Mouse (Mus musculus): Measurements from ENCODE around the gene Scand1. TPM values are rescaled to one million over a fixed set of nuclear protein-coding genes. Genes with fewer than 3 reads are reported as not detected.

Scand1 gene
- polyA plus RNA-seq (2017; shearing (Covaris generic)) = 1 to 10 TPM; 2.9 to 3.7 TPM

GRCm38 (mm10) chr2:156312297-156312897, at the start of gene Scand1, which contains the start of gene Cnbd2:
Gene Scand1 (minus strand): TSS chr2:156312704.
Gene Cnbd2 (plus strand): TSS chr2:156312299.
- peak; percentile 94 for ATAC-seq

- ATAC-seq = no peak
Observed at GRCm38 (mm10) chr2:156356031-156356430, 43.5 kb upstream of the Scand1 start.

GRCm38 (mm10) chr2:156353265-156353692, 40.8 kb upstream of the Scand1 start:
- no peak for ATAC-seq

GRCm38 (mm10) chr2:156352413-156353165, 40.1 kb upstream of the Scand1 start:
- ATAC-seq = no peak

GRCm38 (mm10) chr2:156351243-156351642, 38.7 kb upstream of the Scand1 start:
- no peak for ATAC-seq

GRCm38 (mm10) chr2:156349286-156349848, 36.9 kb upstream of the Scand1 start:
- ATAC-seq = no peak

GRCm38 (mm10) chr2:156348812-156349211, 36.3 kb upstream of the Scand1 start:
- no peak for ATAC-seq

- ATAC-seq = no peak
Observed at GRCm38 (mm10) chr2:156344775-156345532, 32.5 kb upstream of the Scand1 start.

GRCm38 (mm10) chr2:156340078-156340477, 27.6 kb upstream of the Scand1 start:
- no peak for ATAC-seq

GRCm38 (mm10) chr2:156331446-156331965, 19.0 kb upstream of the Scand1 start:
- no peak for ATAC-seq

GRCm38 (mm10) chr2:156330681-156331080, 18.2 kb upstream of the Scand1 start:
- ATAC-seq = no peak

- no peak for ATAC-seq
Observed at GRCm38 (mm10) chr2:156324681-156325080, 12.2 kb upstream of the Scand1 start.

- ATAC-seq = no peak
Observed at GRCm38 (mm10) chr2:156324116-156324588, 11.6 kb upstream of the Scand1 start.

- no peak for ATAC-seq
Observed at GRCm38 (mm10) chr2:156321538-156321937, 9.0 kb upstream of the Scand1 start.

GRCm38 (mm10) chr2:156318491-156318890, 6.0 kb upstream of the Scand1 start:
- no peak for ATAC-seq

GRCm38 (mm10) chr2:156314811-156315210, 2.3 kb upstream of the Scand1 start:
- ATAC-seq = no peak

GRCm38 (mm10) chr2:156313153-156313552, 649 bp upstream of the Scand1 start:
- no peak for ATAC-seq

GRCm38 (mm10) chr2:156311841-156312291, 638 bp downstream of the Scand1 start:
- peak; percentile 33 for ATAC-seq

- ATAC-seq = peak; percentile 11
Observed at GRCm38 (mm10) chr2:156311441-156311840, 1.1 kb downstream of the Scand1 start.

GRCm38 (mm10) chr2:156310945-156311344, 1.6 kb downstream of the Scand1 start:
- ATAC-seq = no peak

GRCm38 (mm10) chr2:156310455-156310854, 2.0 kb downstream of the Scand1 start:
- ATAC-seq = no peak

- no peak for ATAC-seq
Observed at GRCm38 (mm10) chr2:156309948-156310347, 2.6 kb downstream of the Scand1 start.

Measured in activated CD4-positive, CD25-positive, alpha-beta regulatory T cell, adult 4 months (primary cell).